Mouse (Mus musculus) liver, adult 2 months (tissue): ENCODE results near the gene Ntn1. TPM values are rescaled to one million over a fixed set of nuclear protein-coding genes. Genes with fewer than 3 reads are reported as not detected.

ENCODE experiments used
- DNase-seq: peaks from one replicate; pipeline ENCODE4 v3.0.0-alpha.2; 2011; ENCODE audit warnings: low read depth, low spot score; ENCODE audit errors: extremely low read depth
- H3K27ac ChIP-seq: fragments of 200-500 bp; replicated peaks from 2 replicates; pipeline ENCODE4 v1.5.1; 2012; ENCODE audit warnings: low read depth, mild to moderate bottlenecking, control low read depth, inconsistent platforms, low read length; ENCODE audit not compliant: insufficient read depth
- H3K27me3 ChIP-seq: fragments of 200-500 bp; 2 replicates; pipeline ENCODE4 v1.6.1; 2012; ENCODE audit warnings: mild to moderate bottlenecking, moderate library complexity, low read length, inconsistent platforms; ENCODE audit not compliant: control insufficient read depth, insufficient read depth
- H3K36me3 ChIP-seq: fragments of 200-500 bp; 2 replicates; pipeline ENCODE4 v1.6.1; 2012; ENCODE audit warnings: low read length, inconsistent platforms; ENCODE audit not compliant: control insufficient read depth, insufficient read depth
- H3K4me1 ChIP-seq: fragments of 200-500 bp; 2 replicates; pipeline ENCODE4 v1.6.1; 2011; ENCODE audit warnings: low read length; ENCODE audit not compliant: control insufficient read depth, insufficient read depth
- H3K4me3 ChIP-seq: fragments of 200-500 bp; 2 replicates; pipeline ENCODE4 v1.5.1; 2011; ENCODE audit warnings: low read depth, mild to moderate bottlenecking, control low read depth, low read length, moderate library complexity; ENCODE audit not compliant: insufficient read depth
- H3K79me2 ChIP-seq: fragments of 200-500 bp; 2 replicates; pipeline ENCODE4 v1.6.1; 2012; ENCODE audit warnings: inconsistent platforms, mild to moderate bottlenecking, low read length, moderate library complexity; ENCODE audit not compliant: control insufficient read depth, insufficient read depth
- H3K9ac ChIP-seq: fragments of 200-500 bp; 2 replicates; pipeline ENCODE4 v1.6.1; 2012; ENCODE audit warnings: low read depth, mild to moderate bottlenecking, control low read depth, inconsistent platforms, low read length
- CTCF ChIP-seq: fragments of 200-500 bp; IDR thresholded peaks from 2 replicates; pipeline ENCODE4 v1.5.1; 2011; ENCODE audit warnings: low read depth, low read length, control low read depth
- POLR2A ChIP-seq: fragments of 200-500 bp; IDR thresholded peaks from 2 replicates; pipeline ENCODE4 v1.6.1; 2011; ENCODE audit warnings: low read length, control low read depth; ENCODE audit not compliant: insufficient read depth; ENCODE audit errors: extremely low read depth
- WGBS: fragments of 180-500 bp; shearing (Covaris S2); methylation state at CpG from one replicate; pipeline ENCODE4 v1.1.7; 2018; 5-methylcytosine and 5-hydroxymethylcytosine counted together
- polyA plus RNA-seq: library from polyadenylated mRNA; depleted of rRNA; stranded (reverse); fragments of >200 nt; gene quantifications from 2 replicates; pipeline ENCODE4 v1.2.3, GENCODE M21; 2012
- total RNA-seq: library from RNA; depleted of rRNA; stranded (reverse); fragments of >200 nt; gene quantifications from 2 replicates; pipeline ENCODE4 v1.2.3, GENCODE M21; 2014

Ntn1 gene
- total and polyA plus RNA-seq, 2 experiments: 4.9 to 5.5 TPM

GRCm38 (mm10) chr11:68276945-68277344, 123.7 kb downstream of the Ntn1 start:
- WGBS: 24% methylated on average over 7 of the region's 7 CpGs
- Histone ChIP-seq H3K4me3 (no peak overlapping the region), H3K9ac (no peak overlapping the region), H3K27me3 (no peaks in the 10 kb centered on the region), H3K4me1 (no peaks in the 10 kb centered on the region), H3K79me2 (no peaks in the 10 kb centered on the region), H3K36me3 (no peaks in the 10 kb centered on the region), H3K27ac (no peak overlapping the region)
- DNase-seq: no peak
- TF ChIP-seq CTCF: no peak
- TF ChIP-seq POLR2A: no peak

- H3K36me3 ChIP-seq: no peaks in the 10 kb centered on the region
- H3K4me3 ChIP-seq: no peak overlapping the region
- DNase-seq: no peak
- WGBS: 79% methylated on average over 10 of the region's 10 CpGs
- TF ChIP-seq CTCF (no peak), POLR2A (no peak)
- no peaks in the 10 kb centered on the region for H3K27me3 ChIP-seq
- no peak overlapping the region for H3K9ac ChIP-seq
- H3K79me2 ChIP-seq: no peaks in the 10 kb centered on the region
- no peaks in the 10 kb centered on the region for H3K4me1 ChIP-seq
- no peak overlapping the region for H3K27ac ChIP-seq
Observed at GRCm38 (mm10) chr11:68274331-68274811, 126.3 kb downstream of the Ntn1 start.

DNA sequence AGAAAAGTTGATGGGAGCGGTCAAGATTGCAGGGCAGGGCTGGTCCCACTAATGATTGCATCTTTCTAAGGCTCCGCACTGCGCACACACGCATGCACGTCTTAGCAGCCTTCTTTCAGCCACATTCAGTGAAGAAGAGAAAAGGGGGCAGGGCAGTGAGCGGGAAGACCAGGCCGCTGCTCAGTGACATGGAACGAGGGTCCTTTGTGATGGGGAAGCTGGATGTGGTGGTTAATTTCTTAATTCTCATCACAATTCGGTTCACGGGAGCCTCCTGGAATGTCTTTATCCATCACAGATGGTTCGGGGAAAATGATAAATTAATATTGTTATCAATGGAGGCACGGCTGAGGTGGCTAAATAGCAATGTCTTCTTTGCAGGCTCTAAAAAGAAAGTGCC, 126.8 kb downstream of the Ntn1 start:
- Histone ChIP-seq H3K4me3 (no peak overlapping the region), H3K4me1 (no peaks in the 10 kb centered on the region), H3K36me3 (no peaks in the 10 kb centered on the region), H3K9ac (no peak overlapping the region), H3K79me2 (no peaks in the 10 kb centered on the region), H3K27me3 (no peaks in the 10 kb centered on the region), H3K27ac (no peak overlapping the region)
- no peak for TF ChIP-seq POLR2A
- WGBS: 92% methylated on average over 12 of the region's 12 CpGs
- DNase-seq: no peak

DNA sequence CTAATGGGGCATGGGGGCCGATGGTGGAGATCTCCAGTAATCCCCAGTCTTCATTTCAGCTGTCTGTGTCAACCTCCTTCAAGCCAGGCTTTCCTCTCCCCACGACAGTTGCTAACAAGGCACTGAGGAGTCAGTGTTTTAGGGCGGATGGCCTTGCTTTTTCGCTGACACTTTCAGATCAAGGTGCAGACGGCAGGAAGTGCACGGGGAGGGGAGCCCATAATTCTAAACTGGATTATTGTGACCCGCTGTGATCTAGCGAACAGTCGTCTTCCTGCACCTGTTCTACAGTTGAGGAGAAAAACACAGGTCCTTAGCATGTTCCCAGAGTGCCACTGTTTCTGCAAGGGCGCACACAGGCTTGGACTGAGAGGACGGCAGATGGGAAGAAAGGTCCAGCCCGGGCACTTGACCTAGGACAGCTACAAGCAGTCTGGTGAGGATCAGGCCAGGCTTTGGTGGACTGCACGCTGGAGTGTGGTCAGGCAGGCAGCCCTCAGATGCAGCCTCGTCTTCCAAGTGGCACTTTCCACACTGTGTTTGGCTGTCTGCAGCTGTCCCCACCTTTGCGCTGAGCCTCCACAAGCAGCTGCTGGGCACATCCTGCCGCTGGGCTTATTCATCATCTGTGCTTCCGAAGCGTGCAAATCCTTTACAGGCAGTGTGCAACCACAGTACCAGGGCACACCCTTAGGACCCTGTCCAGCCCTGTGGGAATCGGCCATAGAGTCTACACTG, 129.7 kb downstream of the Ntn1 start:
- Histone ChIP-seq H3K4me3 (no peak overlapping the region), H3K27me3 (no peaks in the 10 kb centered on the region), H3K4me1 (no peaks in the 10 kb centered on the region), H3K79me2 (no peaks in the 10 kb centered on the region), H3K36me3 (no peaks in the 10 kb centered on the region), H3K27ac (no peak overlapping the region), H3K9ac (no peak overlapping the region)
- WGBS: 73% methylated on average over 19 of the region's 19 CpGs
- no peak for DNase-seq
- TF ChIP-seq POLR2A: no peak
- no peak for TF ChIP-seq CTCF

GRCm38 (mm10) chr11:68264276-68264675, 136.3 kb downstream of the Ntn1 start:
- H3K9ac ChIP-seq: no peak overlapping the region
- H3K4me1 ChIP-seq: no peaks in the 10 kb centered on the region
- H3K27ac ChIP-seq: no peak overlapping the region
- H3K4me3 ChIP-seq: no peak overlapping the region
- TF ChIP-seq POLR2A (no peak), CTCF (no peak)
- no peaks in the 10 kb centered on the region for H3K36me3 ChIP-seq
- H3K27me3 ChIP-seq: no peaks in the 10 kb centered on the region
- 79% methylated on average over 5 of the region's 5 CpGs for WGBS
- DNase-seq: no peak
- no peaks in the 10 kb centered on the region for H3K79me2 ChIP-seq

GRCm38 (mm10) chr11:68263100-68263499, 137.5 kb downstream of the Ntn1 start:
- Histone ChIP-seq H3K36me3 (no peaks in the 10 kb centered on the region), H3K4me1 (no peaks in the 10 kb centered on the region), H3K4me3 (no peak overlapping the region), H3K27ac (no peak overlapping the region), H3K79me2 (no peaks in the 10 kb centered on the region), H3K9ac (no peak overlapping the region), H3K27me3 (no peaks in the 10 kb centered on the region)
- DNase-seq: no peak
- TF ChIP-seq CTCF: no peak
- no peak for TF ChIP-seq POLR2A
- 89% methylated on average over 5 of the region's 5 CpGs for WGBS
